Mouse (Mus musculus) ZHBTc4 (cell line): ENCODE results near the gene Ank3.

ENCODE experiments used
- DNase-seq: peaks from one replicate; pipeline ENCODE4 v3.0.0-alpha.2; 2011; ENCODE audit warnings: low read depth, low spot score

The Ank3 gene

GRCm38 (mm10) chr10:69964611-69965010, 566.0 kb downstream of the Ank3 start:
- DNase-seq: peak; percentile 66

DNA sequence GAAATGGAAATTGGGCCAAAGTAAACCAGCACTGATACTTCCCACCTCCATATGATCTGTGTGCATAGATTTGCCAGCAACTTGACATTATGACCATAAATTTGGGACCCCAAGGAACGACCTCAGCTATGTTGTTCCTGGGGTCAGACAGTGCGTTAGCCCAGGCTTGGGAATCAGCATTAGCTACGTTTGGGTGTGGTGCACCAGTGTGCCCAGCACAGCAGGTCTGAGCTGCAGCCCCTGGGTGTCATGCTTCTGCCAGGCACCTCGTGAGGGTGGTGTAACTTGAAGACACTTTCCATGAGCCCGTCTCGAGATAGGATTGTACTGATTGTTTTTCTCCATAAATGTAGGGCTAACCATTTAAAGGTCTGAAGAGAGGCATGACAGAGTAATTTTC, 566.5 kb downstream of the Ank3 start:
- no peak for DNase-seq

DNA sequence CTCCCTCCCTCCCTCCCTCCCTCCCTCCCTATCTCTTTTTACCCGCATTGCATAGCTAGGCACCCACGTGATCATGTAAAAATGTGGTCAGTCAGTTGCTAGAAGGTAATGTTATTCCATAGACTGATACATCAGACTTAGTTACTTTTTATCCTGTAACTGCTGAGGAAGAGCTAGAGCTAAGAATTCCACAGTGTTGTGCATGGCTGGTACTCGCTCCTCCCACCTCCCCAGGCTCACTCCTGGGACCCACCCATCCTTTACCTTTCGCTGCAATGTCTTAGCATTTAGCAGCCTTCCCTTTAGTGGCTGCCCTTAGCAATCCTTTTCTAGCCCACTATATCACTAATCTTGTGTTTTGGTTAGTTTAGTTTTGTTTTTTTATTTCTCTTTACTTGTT, 569.4 kb downstream of the Ank3 start:
- peak; percentile 46 for DNase-seq

DNA sequence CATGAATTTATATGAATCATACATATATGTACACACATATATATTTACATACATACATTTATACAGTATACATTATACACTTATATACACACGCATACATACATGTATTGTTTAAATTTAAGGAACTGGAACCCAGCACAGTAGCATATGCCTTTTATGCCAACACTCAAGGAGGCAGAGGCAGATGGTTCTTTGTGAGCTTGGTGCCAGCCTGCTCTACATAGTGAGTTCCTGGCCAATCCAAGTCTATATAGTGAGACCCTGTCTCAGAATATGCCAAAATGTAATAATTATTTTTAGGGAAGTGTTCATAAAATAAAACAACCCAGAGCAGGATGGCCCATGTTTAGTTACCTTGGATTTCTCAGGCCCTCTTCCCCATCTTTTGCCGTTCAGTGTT, 581.1 kb downstream of the Ank3 start:
- DNase-seq: no peak

GRCm38 (mm10) chr10:69981386-69982097, 583.0 kb downstream of the Ank3 start:
- peak; percentile 86 for DNase-seq

DNA sequence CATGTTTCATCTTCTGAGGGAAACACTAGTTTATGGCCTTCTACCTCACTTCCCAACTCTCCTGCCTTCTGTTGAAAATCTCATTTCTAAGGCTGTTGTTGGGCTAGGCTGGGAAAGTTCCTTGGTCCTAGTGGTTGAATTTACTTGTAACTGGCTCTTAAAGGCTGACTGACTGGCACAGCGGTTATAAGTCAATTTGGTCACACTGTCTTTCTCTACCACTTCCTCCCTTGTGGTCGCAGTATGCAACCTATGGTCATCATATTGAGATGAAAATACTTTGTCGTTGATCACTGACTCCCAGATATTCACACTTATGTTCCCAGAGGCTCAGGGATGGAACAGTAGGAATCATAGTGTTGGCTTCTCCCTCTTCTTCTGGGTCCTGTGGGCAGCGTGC, 584.1 kb downstream of the Ank3 start:
- no peak for DNase-seq

DNA sequence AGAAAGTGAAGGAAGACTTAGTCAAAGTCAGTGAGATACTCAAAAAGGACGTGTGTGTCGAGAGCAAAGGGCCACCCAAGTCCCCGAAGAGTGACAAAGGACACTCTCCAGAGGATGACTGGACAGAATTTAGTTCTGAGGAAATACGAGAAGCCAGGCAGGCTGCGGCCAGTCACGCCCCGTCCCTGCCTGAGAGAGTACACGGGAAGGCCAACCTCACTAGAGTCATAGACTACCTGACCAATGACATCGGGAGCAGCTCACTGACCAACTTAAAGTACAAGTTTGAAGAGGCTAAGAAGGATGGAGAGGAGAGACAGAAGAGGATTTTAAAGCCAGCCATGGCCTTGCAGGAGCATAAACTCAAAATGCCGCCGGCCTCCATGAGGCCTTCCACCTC, 588.9 kb downstream of the Ank3 start:
- no peak for DNase-seq

- no peak for DNase-seq
These were observed 598.5 kb downstream of the Ank3 start for GRCm38 (mm10) chr10:69997082-69997481.

GRCm38 (mm10) chr10:70004058-70004457, 605.5 kb downstream of the Ank3 start:
- no peak for DNase-seq

- peak; percentile 24 for DNase-seq
These were observed 606.3 kb downstream of the Ank3 start for GRCm38 (mm10) chr10:70004831-70005230.

- peak; percentile 68 for DNase-seq
These were observed 607.8 kb downstream of the Ank3 start for GRCm38 (mm10) chr10:70006380-70006779.

GRCm38 (mm10) chr10:70011738-70012137, 613.2 kb downstream of the Ank3 start:
- no peak for DNase-seq

GRCm38 (mm10) chr10:70013931-70014330, 615.4 kb downstream of the Ank3 start:
- DNase-seq: peak; percentile 73

DNA sequence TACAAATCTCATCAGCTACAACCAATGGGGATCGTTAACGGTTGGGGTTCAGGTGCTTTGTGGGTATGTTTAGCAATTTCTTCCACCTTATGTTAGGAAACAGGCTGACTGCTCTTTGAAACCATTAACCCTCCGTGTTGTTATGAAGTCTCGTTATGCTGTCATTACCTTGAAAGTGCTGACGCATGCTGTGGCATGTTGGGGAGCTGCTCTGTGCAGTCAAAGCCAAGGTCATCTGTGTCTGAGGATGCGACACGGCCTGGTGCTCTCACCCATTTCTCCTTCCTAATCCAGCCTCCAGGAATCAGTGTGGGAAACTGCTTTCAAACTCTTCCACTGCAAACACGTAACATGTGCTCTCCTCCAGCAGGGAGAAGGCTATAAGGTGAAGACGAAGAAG, 616.6 kb downstream of the Ank3 start:
- no peak for DNase-seq

DNA sequence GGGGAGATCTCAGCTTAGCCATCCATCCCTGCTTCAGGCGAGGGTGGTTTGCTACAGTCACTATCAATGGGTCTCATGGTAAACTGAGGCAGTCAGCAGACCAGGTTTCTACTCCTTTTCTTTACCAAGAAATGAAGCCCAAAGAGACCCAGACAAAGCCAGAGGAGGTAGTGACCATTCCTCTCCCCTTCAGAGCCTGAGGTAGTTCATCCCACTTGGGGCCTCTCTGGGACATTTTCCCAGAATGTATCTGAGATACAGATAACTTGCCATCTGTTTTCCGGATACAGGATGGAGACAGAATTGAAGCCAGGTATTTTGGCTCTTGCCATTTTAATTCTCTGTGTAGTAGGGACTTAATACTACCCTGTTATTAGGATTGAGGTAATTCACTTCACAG, 620.1 kb downstream of the Ank3 start:
- no peak for DNase-seq

DNA sequence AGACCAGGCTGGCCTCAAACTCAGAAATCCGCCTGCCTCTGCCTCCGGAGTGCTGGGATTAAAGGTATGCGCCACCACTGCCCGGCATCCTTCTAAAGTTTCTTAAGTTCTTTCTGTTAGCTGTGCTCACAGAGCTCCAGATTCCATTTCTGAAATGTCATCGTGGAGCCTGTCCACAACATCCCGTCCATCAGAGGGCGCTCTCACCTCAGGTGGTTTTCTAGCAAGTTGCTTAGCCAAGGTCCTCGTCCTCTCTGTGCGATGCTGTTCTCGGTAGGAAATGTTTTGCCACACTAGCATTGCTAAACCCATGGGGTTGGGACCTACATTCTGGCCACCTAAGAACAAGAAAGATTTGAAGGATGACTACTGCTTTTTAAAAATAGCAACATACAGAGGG, 623.1 kb downstream of the Ank3 start:
- DNase-seq: peak; percentile 75

GRCm38 (mm10) chr10:70022596-70022995, 624.0 kb downstream of the Ank3 start:
- DNase-seq: no peak

DNA sequence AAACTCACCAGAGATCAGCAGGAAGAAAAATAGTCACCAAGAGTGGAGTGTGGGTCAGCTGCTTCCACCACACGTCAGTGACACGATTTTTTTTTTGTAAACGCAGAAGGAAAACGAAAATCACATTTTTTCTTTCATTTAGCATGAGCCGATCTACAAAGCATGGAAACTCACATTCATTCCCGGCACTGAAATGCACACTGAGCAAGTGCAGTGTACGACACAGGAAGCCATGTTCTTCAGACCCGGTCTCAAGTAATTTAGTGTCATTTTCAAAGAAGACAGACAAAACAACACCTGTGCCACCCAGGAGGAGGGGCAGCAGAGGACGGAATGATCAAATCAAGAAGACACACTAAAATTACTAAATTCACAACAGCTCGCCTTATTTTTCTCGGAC, 625.3 kb downstream of the Ank3 start:
- no peak for DNase-seq

DNA sequence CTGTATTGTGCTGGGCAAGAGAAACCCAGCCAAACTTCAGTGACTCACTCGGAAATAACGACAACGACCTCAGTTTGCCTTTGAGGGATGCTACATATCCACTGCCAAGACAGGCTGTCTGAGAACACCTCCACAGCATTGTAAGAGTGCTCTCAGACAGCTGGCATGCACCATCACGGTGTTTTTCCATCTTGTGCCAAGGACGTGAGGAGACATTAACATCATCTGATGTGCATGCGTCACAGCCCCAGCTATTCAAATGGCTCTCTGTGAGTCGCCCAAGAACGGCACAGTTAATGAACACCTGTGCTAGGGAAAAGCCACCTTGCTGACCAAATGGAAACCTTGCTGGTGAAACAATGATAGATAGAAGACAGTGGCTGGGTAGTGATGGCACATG, 633.4 kb downstream of the Ank3 start:
- DNase-seq: no peak

DNA sequence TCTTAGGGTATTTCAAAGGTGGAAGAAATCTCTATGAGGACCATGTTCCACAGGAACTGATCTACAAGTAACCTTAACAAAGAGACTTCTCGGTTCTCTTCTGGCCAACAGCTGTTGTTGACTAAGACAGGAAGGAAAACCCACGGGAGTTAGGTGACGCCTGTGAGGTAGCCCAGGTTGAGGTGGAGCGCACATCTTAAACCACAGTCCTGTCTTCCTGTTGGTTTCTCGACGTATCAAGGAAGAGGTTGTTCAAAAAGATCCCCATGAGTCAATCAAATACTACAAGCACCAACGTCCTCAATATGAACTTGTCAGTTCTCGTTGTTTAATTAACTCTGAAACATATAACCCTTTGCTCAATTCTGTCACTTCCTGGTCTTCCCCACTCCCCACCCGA, 634.4 kb downstream of the Ank3 start:
- DNase-seq: no peak

- DNase-seq: no peak
These were observed 635.3 kb downstream of the Ank3 start for GRCm38 (mm10) chr10:70033856-70034255.

DNA sequence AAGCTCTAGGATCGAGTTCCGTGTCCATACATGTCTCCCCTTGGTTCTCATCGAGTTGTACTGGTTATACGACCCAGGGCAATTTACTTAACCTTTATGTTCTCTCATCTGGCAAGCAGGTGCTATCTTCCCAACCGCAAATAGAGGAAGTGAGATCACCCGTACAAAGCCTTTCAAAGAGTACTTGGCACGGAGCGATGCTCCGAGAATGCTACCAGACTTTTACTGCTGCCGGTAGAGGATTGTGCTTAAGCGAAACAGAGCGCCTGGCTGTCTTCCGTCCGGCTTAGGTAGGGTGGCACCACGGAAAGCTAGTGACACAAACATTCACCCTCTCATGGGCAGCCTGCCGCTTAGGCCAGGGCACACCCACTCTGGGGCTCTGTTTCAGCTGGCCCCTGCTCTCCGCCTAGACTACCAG, 641.3 kb downstream of the Ank3 start:
- no peak for DNase-seq

GRCm38 (mm10) chr10:70041562-70041961, 643.0 kb downstream of the Ank3 start:
- DNase-seq: peak; percentile 59

- DNase-seq: no peak
These were observed 647.1 kb downstream of the Ank3 start for GRCm38 (mm10) chr10:70045722-70046121.
